ENCODE assay signal across 18 mouse cellular contexts in genomic region chr19:6477007-6477406, GRCm38 (mm10). TPM values are rescaled to one million over a fixed set of nuclear protein-coding genes. Genes with fewer than 3 reads are reported as not detected.
DNase-seq lines count a peak whose midpoint lies in the region; ATAC-seq and TF ChIP-seq lines count a peak whose summit lies in the region.
"Had no signal": no experiment of that assay in that cellular context is flagged by ENCODE, and none has a peak within 500 bp of the region (broad histone marks: within the 10 kb centered on the region; RNA-seq: fewer than 3 reads in every experiment).

No protein-coding gene starts in this region.

- peak; percentile 18 for DNase-seq in kidney, adult 9 months
- DNase-seq in kidney, adult 18-20 months: no peak
- peak; percentile 66 for DNase-seq in 3T3-L1 (ENCODE audit: low read depth, low spot score)
- no peak for DNase-seq in heart, adult 9 months (ENCODE audit: low spot score in 2 of 2)
- DNase-seq in forebrain, embryonic 10.5 days (ENCODE audit: extremely low spot score, low spot score): no peak
- DNase-seq in ovary, postnatal 36 days (ENCODE audit: low spot score): no peak
- DNase-seq: cerebellum, adult 11 months; cerebellum, postnatal 14 days; heart, postnatal 36 days; thymus, postnatal 36 days had no signal

- peaks cover 26% of the 10 kb centered on the region for H3K4me1 ChIP-seq in bone marrow macrophage, adult 2 months (ENCODE audit: control insufficient read depth, insufficient read depth, low read length)
- 0 out of 2 replicates have a peak, but pooled peaks cover 4% of the 10 kb centered on the region for H3K4me1 ChIP-seq in stomach, embryonic 14.5 days (ENCODE audit: control insufficient read depth, insufficient read depth, low read length)
- peaks cover 23% of the 10 kb centered on the region for H3K4me1 ChIP-seq in forebrain, embryonic 10.5 days

- H3K36me3 ChIP-seq in stomach, embryonic 14.5 days (ENCODE audit: control insufficient read depth, insufficient read depth, low read length): no peaks in the 10 kb centered on the region
- no peaks in the 10 kb centered on the region for H3K36me3 ChIP-seq in forebrain, embryonic 10.5 days (replicated peaks)
- H3K36me3 ChIP-seq: heart, embryonic 12.5 days; liver, embryonic 12.5 days; lung, embryonic 15.5 days had no signal

- no peak for TF ChIP-seq POLR2A in bone marrow macrophage, adult 2 months (IDR thresholded peaks at IDR 0.05; ENCODE audit: borderline replicate concordance, low read depth, low read length)

- H3K27ac ChIP-seq in bone marrow macrophage, adult 2 months (ENCODE audit: insufficient read depth, low read depth, low read length): 0 out of 2 replicates have a peak overlapping the region, but pooled peaks have one; percentile 15
- H3K27ac ChIP-seq in stomach, embryonic 14.5 days (ENCODE audit: low read length): no peak overlapping the region
- H3K27ac ChIP-seq in forebrain, embryonic 10.5 days: no peak overlapping the region
- H3K27ac ChIP-seq: forebrain, embryonic 12.5 days; hindbrain, embryonic 15.5 days; layer of hippocampus, adult 2 months; liver, embryonic 12.5 days; lung, embryonic 15.5 days had no signal

- H3K9me3 ChIP-seq in stomach, embryonic 14.5 days (ENCODE audit: control insufficient read depth, low read depth, low read length): no peaks in the 10 kb centered on the region
- no peaks in the 10 kb centered on the region for H3K9me3 ChIP-seq in forebrain, embryonic 10.5 days
- H3K9me3 ChIP-seq: forebrain, embryonic 12.5 days; heart, embryonic 12.5 days; hindbrain, embryonic 15.5 days; liver, embryonic 12.5 days; lung, embryonic 15.5 days had no signal

- H3K27me3 ChIP-seq in stomach, embryonic 14.5 days (ENCODE audit: control insufficient read depth, insufficient read depth, low read length): no peaks in the 10 kb centered on the region
- H3K27me3 ChIP-seq in forebrain, embryonic 10.5 days (ENCODE audit: poor library complexity, severe bottlenecking): no peaks in the 10 kb centered on the region
- H3K27me3 ChIP-seq: forebrain, embryonic 12.5 days; hindbrain, embryonic 15.5 days; lung, embryonic 15.5 days had no signal

- H3K4me2 ChIP-seq in stomach, embryonic 14.5 days (replicated peaks; ENCODE audit: low read depth, low read length): no peak overlapping the region
- H3K4me2 ChIP-seq: forebrain, embryonic 12.5 days; heart, embryonic 12.5 days; hindbrain, embryonic 15.5 days; liver, embryonic 12.5 days; lung, embryonic 15.5 days had no signal

- 41% methylated on average over 4 of the region's 4 CpGs for WGBS in stomach, embryonic 14.5 days
- 84% methylated on average over 4 of the region's 4 CpGs for WGBS in forebrain, embryonic 10.5 days

- peak; percentile 54 for ATAC-seq in stomach, embryonic 14.5 days (ENCODE audit: insufficient number of reproducible peaks, insufficient read depth, low FRiP score, low read depth)
- ATAC-seq: liver, embryonic 12.5 days had no signal

- no peak overlapping the region for H3K4me3 ChIP-seq in bone marrow macrophage, adult 2 months (ENCODE audit: insufficient read depth, low read length)
- H3K4me3 ChIP-seq in stomach, embryonic 14.5 days (ENCODE audit: low read depth, low read length): no peak overlapping the region
- no peak overlapping the region for H3K4me3 ChIP-seq in forebrain, embryonic 10.5 days
- H3K4me3 ChIP-seq: forebrain, embryonic 12.5 days; heart, embryonic 12.5 days; hindbrain, embryonic 15.5 days; layer of hippocampus, adult 2 months; liver, embryonic 12.5 days; lung, embryonic 15.5 days had no signal

- no peak overlapping the region for H3K9ac ChIP-seq in stomach, embryonic 14.5 days (replicated peaks; ENCODE audit: low read depth, low read length)
- H3K9ac ChIP-seq: forebrain, embryonic 12.5 days; heart, embryonic 12.5 days; hindbrain, embryonic 15.5 days; liver, embryonic 12.5 days; lung, embryonic 15.5 days had no signal

- TF ChIP-seq CTCF in bone marrow macrophage, adult 2 months (IDR thresholded peaks at IDR 0.05; ENCODE audit: low read depth, low read length): no peak

RNA-seq across cellular contexts. Expression of gene Nrxn2, which starts 58.5 kb away (rescaled TPM):
- not detected in 2 replicates for polyA plus RNA-seq in bone marrow macrophage, adult 2 months (2012; ENCODE audit: insufficient read depth, insufficient read length, missing spikeins)
- polyA plus RNA-seq in stomach, embryonic 14.5 days (2014; fragmentation: Nextera tagmentation; extraction: Ambion mirVana): 2.5 and 2.6 TPM in 2 replicates
- 2.8 and 3.1 TPM in 2 replicates for polyA plus RNA-seq in forebrain, embryonic 10.5 days (2016; fragmentation: Nextera tagmentation; extraction: Ambion mirVana)

Comparison
In these comparisons a context has a peak if more than half of its experiments do, and no peak if none do; other contexts are left out.
1. DNase-seq: peak in kidney, adult 9 months (single experiment) and 3T3-L1 (single experiment); none in kidney, adult 18-20 months (single experiment), heart, adult 9 months (0 of 2), forebrain, embryonic 10.5 days (single experiment) and ovary, postnatal 36 days (single experiment).